Mouse (Mus musculus): ENCODE results near the gene AC109138.7.

DNA sequence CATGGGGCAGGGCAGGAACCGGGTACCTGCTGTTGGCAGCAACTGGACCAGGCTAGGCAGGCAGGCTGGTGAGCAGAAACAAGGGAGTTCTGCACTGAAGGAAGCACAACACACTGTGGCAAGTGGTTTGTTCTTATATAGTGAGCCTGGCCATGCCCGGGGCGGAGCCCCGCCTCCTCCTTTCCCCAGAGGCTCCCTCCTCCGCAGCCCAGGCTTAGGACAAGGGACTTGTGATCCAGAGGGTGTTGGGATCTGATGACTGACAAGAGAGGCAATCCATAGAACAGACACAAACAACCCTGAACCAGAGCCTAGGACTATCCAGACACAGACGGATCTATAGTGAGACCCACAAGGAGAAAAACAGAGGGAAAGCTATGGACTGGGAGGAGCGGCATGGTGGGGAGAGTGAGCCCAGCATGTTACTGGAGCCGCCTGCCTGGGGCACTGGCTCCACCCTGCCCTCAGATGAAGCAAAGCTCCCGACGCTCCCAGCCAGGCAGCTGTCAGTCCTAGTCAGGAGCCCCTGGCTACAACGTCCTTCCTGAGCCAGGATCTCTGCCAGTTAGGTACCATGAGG lies 38.7 kb upstream of the AC109138.7 start, which contains the start of gene Carns1:
- TF ChIP-seq CTCF (IDR thresholded peaks at IDR 0.05; ENCODE audit: control insufficient read depth, insufficient read depth, insufficient read length), result no peak
- no peak for TF ChIP-seq USF1 (IDR thresholded peaks at IDR 0.05; ENCODE audit: low read depth)
- no peak for TF ChIP-seq CEBPB (IDR thresholded peaks at IDR 0.05; ENCODE audit: low read depth)
- no peak for TF ChIP-seq MAX (IDR thresholded peaks at IDR 0.05)
